Mouse (Mus musculus): ENCODE data around the gene Tmem44. TPM values are rescaled to one million over a fixed set of nuclear protein-coding genes. Genes with fewer than 3 reads are reported as not detected.

Gene Tmem44
- 65.0 and 73.8 TPM in 2 replicates for polyA plus RNA-seq (2014; fragmentation: Nextera tagmentation; extraction: Ambion mirVana)

GRCm38 (mm10) chr16:30550748-30551192 lies at the start of gene Tmem44:
TSS of gene Tmem44 (minus strand) at chr16:30550842.
- WGBS: 4% methylated on average over 14 of the region's 14 CpGs
- Histone ChIP-seq H3K9me3 (ENCODE audit: control insufficient read depth, low read length) (no peaks in the 10 kb centered on the region), H3K9ac (replicated peaks; ENCODE audit: low read depth, low read length) (peak within 1 kb of the TSS; percentile 87), H3K4me2 (ENCODE audit: low read depth, low read length) (peak within 1 kb of the TSS; percentile 58), H3K36me3 (ENCODE audit: control insufficient read depth, insufficient read depth, low read length) (0 out of 2 replicates have a peak, but pooled peaks cover 4% of the 10 kb centered on the region), H3K4me3 (ENCODE audit: low read depth, low read length) (peak within 1 kb of the TSS; percentile 60), H3K27ac (ENCODE audit: low read depth, low read length) (peak within 1 kb of the TSS; percentile 75), H3K4me1 (ENCODE audit: control insufficient read depth, insufficient read depth, low read length) (peaks cover 6% of the 10 kb centered on the region; the same call in 1 of the 2 replicates), H3K27me3 (ENCODE audit: control insufficient read depth, insufficient read depth, low read length) (no peaks in the 10 kb centered on the region)
- ATAC-seq (ENCODE audit: low read depth): peak; percentile 71

DNA sequence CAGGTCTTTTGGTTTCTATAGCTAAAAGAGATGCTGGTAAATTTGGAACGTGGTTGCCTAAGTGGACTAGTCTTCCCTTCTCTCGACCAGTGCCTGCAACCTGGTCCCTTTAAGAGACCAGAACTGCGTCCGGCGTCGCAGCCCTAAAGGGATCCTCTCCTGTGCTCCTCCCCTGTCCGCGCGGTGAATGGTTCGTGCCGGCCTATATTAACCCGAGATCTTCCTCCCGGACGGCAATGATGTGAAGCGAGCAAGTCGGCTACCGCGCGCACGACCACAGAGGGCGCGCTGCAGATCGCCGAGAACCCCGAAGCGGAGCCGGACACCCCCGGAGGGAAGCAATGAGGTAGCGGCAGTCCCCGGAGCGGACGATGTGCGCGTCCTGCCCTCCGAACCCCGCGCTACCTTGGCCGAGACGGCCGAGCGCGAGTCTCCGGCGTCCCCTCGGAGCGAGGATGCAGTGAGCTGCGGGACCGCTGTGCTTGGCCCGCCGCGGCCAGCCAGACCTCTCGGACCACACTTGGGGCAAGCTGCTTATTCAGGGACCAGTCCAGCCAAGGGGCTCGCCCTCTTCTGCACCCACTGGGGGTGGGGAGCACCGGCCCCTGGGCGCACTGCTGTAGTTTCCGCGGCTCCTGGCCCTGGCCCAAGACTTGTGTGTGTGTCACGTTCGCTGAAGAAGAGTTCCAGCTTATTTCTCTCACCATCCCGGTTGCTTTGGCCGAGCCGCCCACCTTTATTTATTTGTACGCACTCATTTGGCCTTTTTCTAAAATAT lies 49.0 kb upstream of the Tmem44 start, which contains the start of gene Fam43a:
Fam43a (plus strand) TSS at position 233 of the 778 bp plus-strand sequence.
- Histone ChIP-seq H3K27me3 (ENCODE audit: control insufficient read depth, insufficient read depth, low read length) (peaks cover 5% of the 10 kb centered on the region), H3K9ac (replicated peaks; ENCODE audit: low read depth, low read length) (peak within 1 kb of the TSS; percentile 64), H3K4me2 (ENCODE audit: low read depth, low read length) (peak within 1 kb of the TSS; percentile 91), H3K36me3 (ENCODE audit: control insufficient read depth, insufficient read depth, low read length) (no peaks in the 10 kb centered on the region), H3K9me3 (ENCODE audit: control insufficient read depth, low read length) (no peaks in the 10 kb centered on the region), H3K27ac (ENCODE audit: low read depth, low read length) (peak within 1 kb of the TSS; percentile 62; the same call in 1 of the 2 replicates), H3K4me3 (ENCODE audit: low read depth, low read length) (peak within 1 kb of the TSS; percentile 63), H3K4me1 (ENCODE audit: control insufficient read depth, insufficient read depth, low read length) (peaks cover 15% of the 10 kb centered on the region)
- ATAC-seq (ENCODE audit: low read depth): peak; percentile 67
- under 1% methylated on average over 63 of the region's 63 CpGs for WGBS

DNA sequence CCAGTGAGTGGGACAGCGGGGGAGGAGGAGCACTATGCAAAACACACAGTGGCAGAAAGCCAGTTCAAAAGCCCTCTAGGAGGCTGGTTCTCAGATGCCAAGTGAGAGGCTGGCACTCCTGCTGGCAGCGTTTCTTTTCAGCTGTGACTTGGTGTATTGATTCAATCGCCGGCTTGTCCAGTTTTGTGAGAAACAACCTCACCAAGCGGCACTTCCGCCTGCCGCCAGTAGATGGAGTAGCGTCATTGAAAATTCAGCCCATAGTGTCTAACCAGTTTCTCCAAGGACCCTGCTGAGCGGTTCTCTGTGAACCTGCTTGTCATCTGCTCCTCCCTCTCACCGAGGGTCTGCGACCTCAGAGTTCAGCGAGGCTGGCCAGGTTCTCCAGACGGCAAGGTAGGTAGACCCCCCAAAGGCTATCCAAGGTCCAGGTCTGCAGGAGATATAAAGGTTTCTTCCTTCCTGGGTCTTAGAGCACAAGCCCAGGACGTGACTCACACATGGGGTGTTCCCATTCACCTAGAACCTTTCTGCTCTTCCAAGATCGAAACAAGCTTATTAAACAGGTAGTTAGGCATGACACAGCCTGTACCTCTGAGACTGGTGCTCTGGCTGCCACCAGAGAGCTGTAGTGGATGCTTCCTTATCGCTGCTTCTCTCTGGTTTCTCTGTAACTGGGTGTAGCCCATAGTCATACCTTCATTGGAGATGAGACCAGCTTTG lies 46.5 kb upstream of the Tmem44 start:
- WGBS: 10% methylated on average over 16 of the region's 16 CpGs
- Histone ChIP-seq H3K4me3 (ENCODE audit: low read depth, low read length) (no peak overlapping the region; the same call in 1 of the 2 replicates), H3K27ac (ENCODE audit: low read depth, low read length) (no peak overlapping the region), H3K9ac (replicated peaks; ENCODE audit: low read depth, low read length) (no peak overlapping the region), H3K4me2 (ENCODE audit: low read depth, low read length) (peak overlapping the region; percentile 37; the same call in 1 of the 2 replicates), H3K27me3 (ENCODE audit: control insufficient read depth, insufficient read depth, low read length) (peaks cover 5% of the 10 kb centered on the region), H3K9me3 (ENCODE audit: control insufficient read depth, low read length) (no peaks in the 10 kb centered on the region), H3K36me3 (ENCODE audit: control insufficient read depth, insufficient read depth, low read length) (no peaks in the 10 kb centered on the region), H3K4me1 (ENCODE audit: control insufficient read depth, insufficient read depth, low read length) (peaks cover 10% of the 10 kb centered on the region; the same call in 1 of the 2 replicates)
- peak; percentile 52; the same call in 1 of the 2 replicates for ATAC-seq (ENCODE audit: low read depth)

GRCm38 (mm10) chr16:30595835-30596557 lies 45.4 kb upstream of the Tmem44 start:
- 57% methylated on average over 14 of the region's 14 CpGs for WGBS
- Histone ChIP-seq H3K36me3 (ENCODE audit: control insufficient read depth, insufficient read depth, low read length) (no peaks in the 10 kb centered on the region), H3K9ac (replicated peaks; ENCODE audit: low read depth, low read length) (no peak overlapping the region), H3K27ac (ENCODE audit: low read depth, low read length) (no peak overlapping the region), H3K4me2 (ENCODE audit: low read depth, low read length) (no peak overlapping the region), H3K27me3 (ENCODE audit: control insufficient read depth, insufficient read depth, low read length) (peaks cover 2% of the 10 kb centered on the region), H3K4me3 (ENCODE audit: low read depth, low read length) (no peak overlapping the region), H3K9me3 (ENCODE audit: control insufficient read depth, low read length) (no peaks in the 10 kb centered on the region), H3K4me1 (ENCODE audit: control insufficient read depth, insufficient read depth, low read length) (0 out of 2 replicates have a peak, but pooled peaks cover 7% of the 10 kb centered on the region)
- ATAC-seq (ENCODE audit: low read depth): no peak

DNA sequence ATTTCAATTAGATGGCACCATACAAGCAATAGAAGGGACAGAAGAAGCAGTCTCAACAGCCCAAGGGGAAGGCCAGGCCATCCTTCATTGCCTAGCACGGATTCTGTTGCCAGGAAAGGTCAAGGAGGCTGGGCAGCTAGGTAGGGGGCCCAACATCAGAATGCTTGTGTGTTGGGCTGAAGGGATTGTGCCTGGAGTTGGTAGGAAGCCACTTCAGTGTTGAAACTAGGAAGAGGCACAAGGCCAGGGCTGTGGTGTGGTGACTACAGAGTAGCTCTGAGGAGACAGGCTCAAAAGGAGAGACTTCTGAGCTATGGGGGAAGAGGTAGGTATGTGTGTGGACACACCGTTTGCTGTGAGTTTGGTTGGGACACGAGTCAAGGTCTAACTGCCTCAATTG lies 44.7 kb upstream of the Tmem44 start:
- Histone ChIP-seq H3K9me3 (ENCODE audit: control insufficient read depth, low read length) (no peaks in the 10 kb centered on the region), H3K36me3 (ENCODE audit: control insufficient read depth, insufficient read depth, low read length) (no peaks in the 10 kb centered on the region), H3K4me3 (ENCODE audit: low read depth, low read length) (no peak overlapping the region), H3K4me2 (ENCODE audit: low read depth, low read length) (no peak overlapping the region), H3K27ac (ENCODE audit: low read depth, low read length) (no peak overlapping the region), H3K9ac (replicated peaks; ENCODE audit: low read depth, low read length) (no peak overlapping the region), H3K27me3 (ENCODE audit: control insufficient read depth, insufficient read depth, low read length) (no peaks in the 10 kb centered on the region), H3K4me1 (ENCODE audit: control insufficient read depth, insufficient read depth, low read length) (0 out of 2 replicates have a peak, but pooled peaks cover 4% of the 10 kb centered on the region)
- no peak for ATAC-seq (ENCODE audit: low read depth)
- WGBS: 60% methylated on average over 3 of the region's 3 CpGs

- no peaks in the 10 kb centered on the region for H3K9me3 ChIP-seq (ENCODE audit: control insufficient read depth, low read length)
- no peak overlapping the region for H3K9ac ChIP-seq (replicated peaks; ENCODE audit: low read depth, low read length)
- no peaks in the 10 kb centered on the region for H3K4me1 ChIP-seq (ENCODE audit: control insufficient read depth, insufficient read depth, low read length)
- no peak overlapping the region for H3K4me2 ChIP-seq (ENCODE audit: low read depth, low read length)
- H3K27ac ChIP-seq (ENCODE audit: low read depth, low read length): no peak overlapping the region
- 43% methylated on average over 3 of the region's 3 CpGs for WGBS
- no peaks in the 10 kb centered on the region for H3K36me3 ChIP-seq (ENCODE audit: control insufficient read depth, insufficient read depth, low read length)
- H3K4me3 ChIP-seq (ENCODE audit: low read depth, low read length): no peak overlapping the region
- ATAC-seq (ENCODE audit: low read depth): no peak
- H3K27me3 ChIP-seq (ENCODE audit: control insufficient read depth, insufficient read depth, low read length): no peaks in the 10 kb centered on the region
Observed at GRCm38 (mm10) chr16:30591990-30592389, 41.3 kb upstream of the Tmem44 start.

GRCm38 (mm10) chr16:30590264-30591209 lies 39.9 kb upstream of the Tmem44 start:
- Histone ChIP-seq H3K27ac (ENCODE audit: low read depth, low read length) (no peak overlapping the region), H3K9me3 (ENCODE audit: control insufficient read depth, low read length) (no peaks in the 10 kb centered on the region), H3K4me1 (ENCODE audit: control insufficient read depth, insufficient read depth, low read length) (peaks cover 5% of the 10 kb centered on the region; the same call in 1 of the 2 replicates), H3K27me3 (ENCODE audit: control insufficient read depth, insufficient read depth, low read length) (no peaks in the 10 kb centered on the region), H3K4me3 (ENCODE audit: low read depth, low read length) (no peak overlapping the region), H3K9ac (replicated peaks; ENCODE audit: low read depth, low read length) (no peak overlapping the region), H3K36me3 (ENCODE audit: control insufficient read depth, insufficient read depth, low read length) (no peaks in the 10 kb centered on the region; the same call in 1 of the 2 replicates), H3K4me2 (ENCODE audit: low read depth, low read length) (no peak overlapping the region)
- no peak for ATAC-seq (ENCODE audit: low read depth)
- WGBS: 54% methylated on average over 7 of the region's 7 CpGs

Measured in neural tube, embryonic 14.5 days (tissue).